Mouse (Mus musculus) cerebellum, postnatal 25 days (tissue): Measurements from ENCODE around the gene Polr3k.

Experiments
- DNase-seq, 2 experiments: peaks; one replicate each; pipeline ENCODE4 v3.0.0; 2021; ENCODE audit warnings: mixed read lengths in 2 of 2

Polr3k gene

DNA sequence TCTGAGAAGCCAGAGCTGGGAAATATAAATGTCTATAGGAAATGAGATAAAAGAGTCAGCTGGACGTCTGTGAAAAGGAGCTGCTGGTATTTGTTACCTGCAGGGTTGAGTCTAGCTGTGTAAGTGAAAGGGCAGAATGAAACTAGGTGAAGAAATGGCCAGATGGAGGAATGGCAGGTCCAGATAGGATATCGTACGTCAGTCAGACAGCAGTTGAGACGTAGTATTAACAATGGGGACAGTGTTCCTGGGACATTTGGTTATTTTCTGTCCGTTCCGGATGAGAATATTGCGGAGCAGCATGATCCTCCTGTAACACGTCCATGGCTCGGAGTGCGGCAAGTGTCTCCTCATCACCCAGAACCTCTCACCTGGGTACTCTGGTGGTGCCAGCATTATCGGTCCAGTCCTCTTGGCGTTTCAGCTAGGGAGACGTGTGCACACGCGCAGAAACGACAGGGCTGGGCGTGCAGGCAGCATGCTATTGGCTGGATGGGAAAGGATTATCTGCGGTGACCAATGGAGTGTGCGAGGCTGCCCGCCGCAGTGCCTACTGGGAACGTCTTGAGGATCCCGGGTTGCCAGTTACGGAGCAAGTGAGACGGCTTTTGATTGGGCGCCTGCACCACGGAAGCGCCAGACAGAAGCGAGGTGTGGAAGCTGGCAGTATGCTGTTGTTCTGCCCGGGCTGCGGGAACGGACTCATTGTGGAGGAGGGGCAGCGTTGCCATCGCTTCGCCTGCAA, at the start of gene Polr3k:
Polr3k (plus strand) TSS at position 547 of the 745 bp plus-strand sequence.
- DNase-seq, result peak; percentile 95 to 96

DNA sequence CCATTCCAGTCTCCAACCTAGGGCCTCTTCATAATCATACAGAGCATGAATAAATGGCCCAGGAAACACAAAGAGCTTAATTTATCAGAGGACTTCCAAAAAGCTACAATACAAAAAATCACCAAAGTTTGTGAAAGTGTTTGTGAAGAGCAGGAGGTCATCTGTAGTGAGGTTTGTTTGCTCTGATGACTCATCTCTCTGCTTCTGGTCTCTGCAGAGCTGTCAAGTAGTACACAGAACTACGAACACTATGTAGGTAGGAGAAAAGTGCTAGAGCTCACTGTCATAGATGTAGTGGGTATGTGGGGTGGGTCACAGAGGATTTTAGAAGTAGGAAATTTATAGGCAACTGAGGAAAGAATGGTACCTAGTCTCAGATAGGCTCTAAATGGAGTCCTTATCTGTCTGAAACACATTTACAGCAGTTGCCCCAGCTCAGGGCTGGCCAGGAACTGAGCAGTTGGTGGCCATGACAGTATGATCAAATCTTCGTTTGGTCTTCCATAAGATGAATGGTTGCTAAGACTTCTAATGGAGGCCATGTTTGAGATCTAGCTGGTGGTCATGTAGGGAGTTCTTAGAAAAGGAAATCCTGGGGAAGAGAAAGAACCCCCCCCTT, 35.0 kb upstream of the Polr3k start:
- DNase-seq, result no peak

DNA sequence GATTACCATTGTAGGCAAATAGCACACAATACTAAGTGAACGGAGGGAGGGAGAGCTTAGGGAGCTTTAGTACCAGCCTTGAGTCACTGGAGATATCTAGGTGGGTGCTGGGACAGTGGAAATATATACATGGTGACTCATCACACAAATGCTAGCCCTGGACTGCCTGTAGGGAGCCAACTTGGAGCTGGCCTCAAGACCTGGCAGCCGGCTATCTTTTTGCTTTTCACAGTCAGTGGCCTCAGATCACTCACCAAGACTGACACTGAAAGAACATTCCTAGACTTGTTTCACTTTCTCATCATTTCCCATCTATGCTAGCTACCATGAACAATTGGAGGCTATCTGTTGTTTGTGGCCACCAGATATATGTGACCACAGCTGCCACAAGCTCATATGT, 31.4 kb upstream of the Polr3k start:
- DNase-seq, result peak; percentile 51 to 66

DNA sequence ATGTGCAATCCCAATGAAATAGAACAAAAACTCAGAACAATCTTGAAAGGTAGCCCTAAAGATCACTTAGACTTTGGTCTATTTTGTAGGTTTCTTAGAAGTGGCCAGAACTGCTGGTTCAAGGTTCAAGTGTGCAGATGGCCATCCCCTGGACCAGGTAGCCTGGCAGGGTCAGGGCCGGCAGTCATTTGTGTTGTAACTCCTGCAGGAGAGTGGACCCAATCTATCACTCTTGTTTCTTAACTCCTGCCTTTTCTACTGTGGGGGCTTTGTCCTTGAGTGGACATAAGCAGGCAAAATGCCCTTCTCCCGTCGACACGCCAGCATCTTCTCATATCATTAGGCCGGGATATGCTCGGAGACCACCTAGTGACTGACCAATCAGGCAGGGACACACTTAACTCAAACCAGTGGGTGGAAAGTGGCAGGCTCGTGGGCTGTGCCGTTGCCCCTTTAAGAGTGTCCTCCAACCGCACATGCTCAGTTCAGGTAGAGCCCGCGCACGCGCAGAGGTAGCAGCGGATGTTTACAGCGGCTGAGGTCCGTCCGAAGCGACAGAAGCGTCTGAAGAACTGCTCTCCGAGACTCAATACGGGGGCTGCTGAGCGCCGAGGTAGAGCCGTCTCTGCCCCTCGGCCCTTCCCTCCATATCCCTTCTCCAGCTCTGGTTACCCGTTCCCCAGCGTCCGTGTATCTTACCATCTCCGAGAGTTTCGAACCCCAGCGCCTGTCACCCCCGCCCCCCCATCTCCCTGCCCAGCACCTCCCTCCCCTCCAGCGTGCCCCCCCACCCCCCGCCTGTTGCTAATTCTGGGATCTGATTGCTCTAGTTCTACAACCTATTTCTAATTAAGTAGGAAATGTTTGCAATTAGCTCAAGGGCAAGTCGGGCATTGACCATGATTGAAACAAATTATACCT, 26.5 kb upstream of the Polr3k start, which contains the start of gene Pcmtd2:
Pcmtd2 (plus strand) TSS at position 483 of the 921 bp plus-strand sequence.
- peak; percentile 95 for DNase-seq

DNA sequence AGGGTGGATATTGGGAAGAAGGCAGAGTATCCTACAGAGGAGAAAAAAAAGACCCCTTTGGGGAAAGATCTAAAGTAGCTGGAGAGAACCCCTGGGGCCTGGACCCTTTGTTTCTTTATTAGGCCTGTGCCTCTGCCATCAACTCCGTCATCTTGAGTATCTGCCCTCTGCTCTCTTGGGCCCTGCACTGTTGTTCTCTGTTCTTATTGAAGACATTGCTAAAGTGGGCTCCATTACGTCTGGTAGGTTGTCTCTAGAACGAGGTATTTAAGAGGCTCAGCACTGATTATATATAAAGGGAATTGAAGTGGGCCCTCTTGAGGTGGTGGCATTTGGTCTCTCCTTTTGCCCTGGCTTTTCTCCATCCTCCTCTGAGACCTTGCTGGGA, 25.9 kb upstream of the Polr3k start:
- peak; percentile 31 to 33 for DNase-seq

DNA sequence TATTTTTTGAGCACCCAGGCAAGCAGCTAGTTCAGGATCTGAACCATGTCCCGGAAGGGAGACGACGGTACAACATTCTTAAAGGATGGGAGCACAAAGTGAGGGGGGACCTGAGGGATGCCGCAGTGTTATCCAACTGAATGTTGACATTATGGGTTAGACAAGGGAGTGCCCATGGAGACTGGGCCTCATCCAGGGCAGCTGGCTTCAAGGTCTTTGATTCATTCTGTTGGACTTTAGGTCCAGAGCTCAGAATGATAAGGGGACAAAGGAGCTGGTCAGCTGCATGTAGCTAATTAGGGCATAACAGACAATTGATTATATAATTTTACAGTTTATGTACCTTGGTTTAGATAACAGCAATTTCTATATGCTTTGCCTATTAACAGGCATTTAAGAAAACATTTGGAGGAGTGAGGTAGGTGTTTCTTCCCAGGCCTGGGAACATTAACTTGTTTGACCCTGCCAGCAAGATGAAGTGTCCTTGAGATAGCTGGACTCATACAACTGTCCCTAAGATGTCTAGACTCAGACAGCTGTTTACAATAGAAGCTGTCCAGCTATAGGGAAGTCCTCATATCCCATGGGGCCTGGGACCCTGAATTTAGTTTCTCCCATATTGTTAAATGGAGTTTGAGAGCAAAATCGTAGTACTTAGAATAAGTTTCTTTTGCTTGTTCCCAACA, 18.3 kb upstream of the Polr3k start:
- DNase-seq, result no peak

DNA sequence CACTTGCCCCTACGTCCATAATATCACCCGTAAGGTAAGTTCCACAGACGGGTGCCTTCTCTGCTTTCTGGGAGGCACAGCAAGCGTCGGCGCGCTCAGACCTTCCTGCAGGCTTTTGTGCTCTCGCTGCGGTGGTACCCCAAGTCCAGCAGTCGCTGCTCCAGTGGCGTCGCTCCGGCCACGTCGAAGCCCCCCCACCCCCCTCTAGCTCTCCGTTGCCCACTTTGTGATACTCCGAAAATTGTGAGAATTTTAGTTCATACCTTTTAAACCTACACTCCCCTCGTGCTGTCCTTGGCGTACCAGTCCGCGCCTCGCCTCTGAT, 361 bp downstream of the Polr3k start:
- DNase-seq, result no peak

DNA sequence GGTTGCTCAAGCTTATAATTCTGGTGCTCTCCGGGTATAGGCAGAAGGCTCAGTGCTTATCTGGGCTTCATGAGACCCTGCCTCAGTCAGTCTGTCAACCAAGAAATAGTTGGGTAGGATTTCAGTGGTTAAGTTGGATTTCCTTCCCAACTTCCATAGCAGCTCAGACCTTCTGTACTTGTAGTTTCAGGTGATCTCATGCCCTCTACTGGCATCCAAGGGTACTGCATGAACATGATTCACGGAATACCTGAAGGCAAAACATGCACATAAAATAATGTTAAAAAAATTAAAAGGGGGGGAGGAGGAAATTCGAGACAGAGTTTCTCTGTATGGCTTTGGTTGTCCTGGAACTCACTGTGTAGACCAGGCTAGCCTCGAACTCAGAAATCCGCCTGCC, 2.8 kb downstream of the Polr3k start:
- DNase-seq, result peak; percentile 70 to 88

DNA sequence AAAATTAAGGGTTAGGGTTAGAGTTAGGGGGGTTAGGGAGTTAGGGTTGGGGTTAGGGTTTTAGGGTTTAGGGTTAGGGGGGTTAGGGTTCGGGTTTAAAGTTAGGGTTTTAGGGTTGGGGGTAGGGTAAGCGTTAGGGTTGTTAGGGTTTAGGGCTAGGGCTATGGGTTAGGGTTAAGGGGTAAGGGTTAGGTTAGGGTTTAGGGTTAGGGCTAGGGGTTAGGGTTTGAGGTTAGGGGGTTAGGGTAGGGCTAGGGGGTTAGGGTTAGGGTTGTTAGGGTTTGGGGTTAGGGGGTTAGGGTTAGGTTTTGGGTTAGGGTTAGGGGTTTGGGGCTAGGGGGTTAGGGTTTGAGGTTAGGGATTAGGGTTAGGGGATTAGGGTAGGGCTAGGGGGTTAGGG, 6.9 kb downstream of the Polr3k start:
- DNase-seq, result no peak

DNA sequence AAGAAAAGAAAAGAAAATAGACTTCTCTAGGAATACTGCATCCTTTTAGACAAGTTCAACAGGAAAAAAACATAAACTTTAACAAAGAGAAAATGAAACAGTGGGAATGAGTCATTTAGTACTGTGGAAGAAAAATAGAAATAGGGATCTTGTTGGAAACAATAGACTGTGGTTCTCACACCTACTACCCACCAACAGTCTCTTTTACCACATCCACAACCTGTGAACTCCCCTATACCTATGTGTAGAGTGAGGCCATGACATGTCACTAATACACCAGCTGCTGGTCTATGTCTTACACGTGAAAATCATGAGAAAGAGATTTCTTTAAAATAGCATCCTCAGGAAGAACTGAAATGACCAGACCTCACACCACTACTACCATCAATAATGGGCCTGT, 14.8 kb downstream of the Polr3k start:
- DNase-seq, result no peak

DNA sequence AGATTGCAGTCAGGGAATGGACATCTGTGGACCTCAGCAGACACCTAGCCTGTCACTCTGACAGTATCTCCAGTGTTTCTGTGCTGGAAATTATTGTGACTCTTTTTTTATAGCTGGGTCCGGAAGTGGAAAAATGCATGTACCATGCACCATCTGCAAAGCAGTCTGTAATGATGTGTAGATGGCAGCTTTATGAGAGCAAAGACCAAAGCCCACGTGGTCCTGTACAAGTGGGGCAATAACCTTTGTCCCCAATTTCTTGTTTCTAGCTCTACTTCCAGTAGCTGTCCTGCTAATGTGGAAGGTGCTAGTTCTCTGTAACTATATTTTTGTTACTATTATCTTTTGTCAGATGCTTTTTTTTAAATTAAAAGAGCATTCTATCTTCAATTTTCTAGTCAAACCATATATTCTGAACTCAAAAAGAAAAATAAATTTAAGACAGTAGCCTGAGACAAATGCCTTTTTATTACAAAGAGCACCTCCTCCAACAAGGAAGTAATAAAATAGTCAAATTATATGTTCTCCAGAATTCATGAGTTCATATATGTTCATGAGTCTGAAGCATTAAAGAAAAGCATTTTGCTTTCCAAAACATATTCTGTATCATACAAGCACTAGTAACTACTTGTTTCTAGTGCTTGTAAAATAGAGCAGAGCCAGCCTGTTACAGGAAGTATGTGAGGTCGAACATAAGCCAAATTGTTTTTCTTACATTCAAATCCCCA, 19.0 kb downstream of the Polr3k start:
- no peak for DNase-seq

DNA sequence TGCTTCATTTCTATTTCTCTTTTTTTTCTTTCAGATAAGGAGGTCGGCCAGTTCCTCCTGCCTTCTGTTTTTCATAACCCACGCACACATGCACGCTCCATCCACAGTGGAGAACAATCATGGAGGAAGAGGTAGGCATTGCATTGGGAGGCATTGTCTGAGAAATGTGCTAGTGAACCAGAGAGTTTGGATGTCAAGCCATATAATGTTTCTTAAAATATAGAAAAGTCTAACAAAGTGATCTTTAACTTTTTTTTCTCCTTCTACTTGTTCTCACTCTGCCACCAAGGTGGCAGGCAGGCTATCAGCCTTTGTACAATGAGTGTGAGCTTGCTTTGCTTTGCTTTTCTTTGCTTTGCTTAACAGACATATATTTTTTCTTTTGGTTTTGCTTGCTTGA, 53.7 kb downstream of the Polr3k start:
- DNase-seq, result no peak

DNA sequence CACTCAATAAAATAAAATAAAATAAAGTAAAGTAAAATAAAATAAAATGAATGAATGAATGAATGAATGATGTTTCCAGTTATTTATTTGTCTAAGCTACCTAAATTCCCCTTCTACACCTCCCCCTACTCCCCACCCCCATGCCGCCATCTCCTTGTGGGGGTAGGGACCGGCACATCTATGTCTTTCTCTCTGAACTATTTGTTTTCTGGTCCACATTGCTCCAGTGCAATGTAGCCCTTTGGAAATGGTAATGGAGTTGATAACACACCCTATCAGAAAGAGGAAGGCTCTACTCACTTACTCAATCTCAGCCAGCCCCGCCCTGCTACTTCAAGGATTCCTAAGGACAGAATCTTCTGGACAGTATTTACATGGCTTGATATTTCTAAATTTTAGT, 54.4 kb downstream of the Polr3k start:
- peak in 1 of 2 experiments; percentile 14 for DNase-seq
